8 mouse cellular contexts compared by ENCODE assay signal in the genomic region with DNA sequence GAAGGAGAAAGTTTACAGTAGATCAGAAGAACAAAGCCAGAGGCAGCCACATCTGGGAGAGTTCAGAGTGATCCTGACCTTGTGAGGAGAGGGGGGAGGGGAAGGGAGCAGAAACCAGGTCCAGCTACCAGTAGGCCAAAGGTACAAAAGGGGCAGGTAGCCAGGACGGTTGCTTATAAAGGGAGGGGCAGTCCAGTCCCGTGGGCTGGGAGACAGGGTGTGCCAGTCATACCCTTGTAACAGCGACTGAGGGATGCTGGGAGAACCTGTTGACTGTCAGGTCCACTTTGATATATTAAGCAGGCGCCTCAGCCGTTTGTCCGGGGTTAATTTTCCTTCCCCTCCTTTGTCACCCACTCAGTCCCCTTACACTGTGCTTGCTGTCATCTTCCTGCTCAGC. TPM values are rescaled to one million over a fixed set of nuclear protein-coding genes. Genes with fewer than 3 reads are reported as not detected.
DNase-seq lines count a peak whose midpoint lies in the region; ATAC-seq lines count a peak whose summit lies in the region.

No protein-coding gene starts in this region.

- H3K27me3 ChIP-seq in embryonic facial prominence, embryonic 10.5 days (replicated peaks; ENCODE audit: low read depth, poor library complexity, severe bottlenecking) = no peaks in the 10 kb centered on the region
- H3K27me3 ChIP-seq in hindbrain, embryonic 15.5 days = no peaks in the 10 kb centered on the region
- H3K27me3 ChIP-seq in liver, embryonic 12.5 days (replicated peaks) = no peaks in the 10 kb centered on the region
- no peaks in the 10 kb centered on the region for H3K27me3 ChIP-seq in splenic B cell, adult 2 months (ENCODE audit: control insufficient read depth, insufficient read depth, low read length, poor library complexity, severe bottlenecking)

- intact Hi-C loops in gastrocnemius, postnatal 36 days (cut with DNase I) = loop anchor here (5.0 kb wide), 1 partner anchor 43 kb away; no protein-coding TSS in a partner anchor
- intact Hi-C loops in left cerebral cortex, postnatal 10 days (cut with DNase I) = no loop called here

- ATAC-seq in hindbrain, embryonic 15.5 days (ENCODE audit: low FRiP score, low read depth) = no peak
- peak; percentile 57 for ATAC-seq in liver, embryonic 12.5 days
- no peak for ATAC-seq in megakaryocyte progenitor cell, adult 5-6 weeks (replicated peaks; ENCODE audit: poor library complexity)

- H3K9me3 ChIP-seq in embryonic facial prominence, embryonic 10.5 days = no peaks in the 10 kb centered on the region
- H3K9me3 ChIP-seq in hindbrain, embryonic 15.5 days = no peaks in the 10 kb centered on the region
- H3K9me3 ChIP-seq in liver, embryonic 12.5 days (replicated peaks) = no peaks in the 10 kb centered on the region

- H3K4me1 ChIP-seq in embryonic facial prominence, embryonic 10.5 days = peaks cover 55% of the 10 kb centered on the region
- peaks cover 16% of the 10 kb centered on the region for H3K4me1 ChIP-seq in hindbrain, embryonic 15.5 days (replicated peaks)
- H3K4me1 ChIP-seq in liver, embryonic 12.5 days = peaks cover 80% of the 10 kb centered on the region

- WGBS in embryonic facial prominence, embryonic 10.5 days = 24% methylated on average over 6 of the region's 6 CpGs
- WGBS in hindbrain, embryonic 15.5 days = 26% methylated on average over 6 of the region's 6 CpGs
- 2% methylated on average over 6 of the region's 6 CpGs for WGBS in liver, embryonic 12.5 days (ENCODE audit: insufficient replicate concordance)

- H3K27ac ChIP-seq in embryonic facial prominence, embryonic 10.5 days (replicated peaks) = peak overlapping the region; percentile 87
- H3K27ac ChIP-seq in hindbrain, embryonic 15.5 days (replicated peaks) = peak overlapping the region; percentile 59; the same call in 1 of the 2 replicates
- peak overlapping the region; percentile 99 for H3K27ac ChIP-seq in liver, embryonic 12.5 days

- peak overlapping the region; percentile 38; the same call in 1 of the 2 replicates for H3K4me3 ChIP-seq in embryonic facial prominence, embryonic 10.5 days
- H3K4me3 ChIP-seq in hindbrain, embryonic 15.5 days = no peak overlapping the region
- peak overlapping the region; percentile 50 for H3K4me3 ChIP-seq in liver, embryonic 12.5 days

- H3K36me3 ChIP-seq in embryonic facial prominence, embryonic 10.5 days (replicated peaks) = peaks cover 53% of the 10 kb centered on the region
- no peaks in the 10 kb centered on the region for H3K36me3 ChIP-seq in hindbrain, embryonic 15.5 days
- peaks cover 17% of the 10 kb centered on the region for H3K36me3 ChIP-seq in liver, embryonic 12.5 days
- no peaks in the 10 kb centered on the region for H3K36me3 ChIP-seq in splenic B cell, adult 2 months (ENCODE audit: control insufficient read depth, insufficient read depth, low read length, poor library complexity, severe bottlenecking)

- peak; percentile 66 for DNase-seq in gastrocnemius, adult 18-20 months (ENCODE audit: low spot score)
- no peak for DNase-seq in gastrocnemius, postnatal 36 days
- no peak for DNase-seq in embryonic facial prominence, embryonic 10.5 days (ENCODE audit: low spot score)
- peak; percentile 37 for DNase-seq in splenic B cell, adult 2 months (ENCODE audit: low read depth, low spot score)
- DNase-seq in left cerebral cortex, postnatal 10 days (ENCODE audit: extremely low spot score in 1 of 2, low spot score in 2 of 2) = no peak

- H3K4me2 ChIP-seq in hindbrain, embryonic 15.5 days = no peak overlapping the region
- peak overlapping the region; percentile 83 for H3K4me2 ChIP-seq in liver, embryonic 12.5 days

- H3K9ac ChIP-seq in hindbrain, embryonic 15.5 days = no peak overlapping the region
- H3K9ac ChIP-seq in liver, embryonic 12.5 days = peak overlapping the region; percentile 71

RNA-seq across cellular contexts. Expression of a gene that starts 12.9 kb away (rescaled TPM):
- total RNA-seq in gastrocnemius, adult 18-20 months (2021) = 10 to 100 TPM; 25.9 to 30.8 TPM
- total RNA-seq in gastrocnemius, postnatal 36 days (2021) = 10 to 100 TPM; 25.7 to 41.2 TPM
- 1.00 and 1.6 TPM in 2 replicates for polyA plus RNA-seq in embryonic facial prominence, embryonic 10.5 days (2016; fragmentation: Nextera tagmentation; extraction: Ambion mirVana)
- polyA plus RNA-seq in hindbrain, embryonic 15.5 days (2015; fragmentation: Nextera tagmentation; extraction: Ambion mirVana) = 1.2 TPM in 2 replicates
- 0.30 and 0.35 TPM in 2 replicates for polyA plus RNA-seq in liver, embryonic 12.5 days (2016; fragmentation: Nextera tagmentation; extraction: Ambion mirVana)
- 1 to 10 TPM in 1 of 2 experiments, under 1 TPM in 1; 0.73 to 1.3 TPM for total RNA-seq in left cerebral cortex, postnatal 10 days (2021)
- 0.17 and 1.4 TPM in 2 replicates for total RNA-seq in megakaryocyte progenitor cell, adult 5-6 weeks (2015)
- total RNA-seq in megakaryocyte progenitor cell, adult 5-6 weeks (2017) = 0.33 TPM in 1 of 2 replicates, not detected in the other

RNA-seq across cellular contexts. Expression of a gene that starts 16.2 kb away (rescaled TPM):
- total RNA-seq in gastrocnemius, adult 18-20 months (2021) = 10 to 100 TPM; 96.0 to 99.4 TPM
- 100 to 1,000 TPM; 109 to 130 TPM for total RNA-seq in gastrocnemius, postnatal 36 days (2021)
- 49.5 and 50.0 TPM in 2 replicates for polyA plus RNA-seq in embryonic facial prominence, embryonic 10.5 days (2016; fragmentation: Nextera tagmentation; extraction: Ambion mirVana)
- polyA plus RNA-seq in hindbrain, embryonic 15.5 days (2015; fragmentation: Nextera tagmentation; extraction: Ambion mirVana) = 46.3 and 47.4 TPM in 2 replicates
- 66.5 and 73.8 TPM in 2 replicates for polyA plus RNA-seq in liver, embryonic 12.5 days (2016; fragmentation: Nextera tagmentation; extraction: Ambion mirVana)
- 10 to 100 TPM; 62.2 to 63.0 TPM for total RNA-seq in left cerebral cortex, postnatal 10 days (2021)
- 154 and 191 TPM in 2 replicates for total RNA-seq in megakaryocyte progenitor cell, adult 5-6 weeks (2015)
- total RNA-seq in megakaryocyte progenitor cell, adult 5-6 weeks (2017) = 131 and 135 TPM in 2 replicates

RNA-seq across cellular contexts. Expression of a gene that starts 50.0 kb away (rescaled TPM):
- 100 to 1,000 TPM in 1 of 2 experiments, 10 to 100 TPM in 1; 95.9 to 106 TPM for total RNA-seq in gastrocnemius, adult 18-20 months (2021)
- total RNA-seq in gastrocnemius, postnatal 36 days (2021) = 10 to 100 TPM; 85.6 to 96.1 TPM
- polyA plus RNA-seq in embryonic facial prominence, embryonic 10.5 days (2016; fragmentation: Nextera tagmentation; extraction: Ambion mirVana) = 79.1 and 79.7 TPM in 2 replicates
- polyA plus RNA-seq in hindbrain, embryonic 15.5 days (2015; fragmentation: Nextera tagmentation; extraction: Ambion mirVana) = 109 and 110 TPM in 2 replicates
- 42.9 and 45.0 TPM in 2 replicates for polyA plus RNA-seq in liver, embryonic 12.5 days (2016; fragmentation: Nextera tagmentation; extraction: Ambion mirVana)
- total RNA-seq in left cerebral cortex, postnatal 10 days (2021) = 100 to 1,000 TPM; 231 to 238 TPM
- total RNA-seq in megakaryocyte progenitor cell, adult 5-6 weeks (2015) = 32.6 and 37.1 TPM in 2 replicates
- total RNA-seq in megakaryocyte progenitor cell, adult 5-6 weeks (2017) = 49.7 and 66.8 TPM in 2 replicates

Comparison
In these comparisons a context has a peak if more than half of its experiments do, and no peak if none do; other contexts are left out.
1. DNase-seq: peak in gastrocnemius, adult 18-20 months (single experiment) and splenic B cell, adult 2 months (single experiment); none in gastrocnemius, postnatal 36 days (0 of 2), embryonic facial prominence, embryonic 10.5 days (single experiment) and left cerebral cortex, postnatal 10 days (0 of 2).
2. RNA of a gene that starts 12.9 kb away (total RNA-seq): 25.7 to 41.2 TPM in gastrocnemius, postnatal 36 days and 25.9 to 30.8 TPM in gastrocnemius, adult 18-20 months; 0.17 to 1.4 TPM in megakaryocyte progenitor cell, adult 5-6 weeks and 0.73 to 1.3 TPM in left cerebral cortex, postnatal 10 days; every median in the first group is over 10 times any median in the second.
3. Peak in every context shown above with its lines, with median percentiles within 50 percentile points of each other: H3K27ac ChIP-seq.